9 mouse cellular contexts compared by ENCODE assay signal in the genomic region with DNA sequence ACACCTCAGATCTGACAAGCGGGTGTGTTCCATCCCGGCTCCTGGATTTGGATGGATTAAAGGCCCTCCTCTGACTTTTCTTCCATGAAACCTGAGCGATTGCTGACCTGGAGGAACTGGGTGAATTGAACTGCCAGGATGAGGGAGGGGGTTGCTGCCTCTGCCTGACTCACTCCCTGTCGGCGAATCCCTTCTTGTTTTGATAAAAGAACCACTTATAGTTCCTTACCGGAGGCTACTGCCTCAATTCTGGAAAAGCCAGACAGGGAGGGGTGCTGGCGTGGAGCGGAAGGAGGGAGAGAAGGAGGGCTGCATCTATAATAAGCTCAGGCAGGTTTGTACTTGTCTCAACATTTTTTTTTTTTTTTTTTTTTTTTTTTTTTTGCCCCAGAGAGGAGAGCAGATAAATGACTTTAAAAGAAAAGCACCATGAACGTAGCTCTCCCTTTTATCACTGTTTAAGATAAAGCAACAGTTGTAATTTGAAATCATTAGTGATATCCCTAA.
A peak's percentile ranks its signal among the peaks of the same experiment; 100 is the strongest.
DNase-seq lines count a peak whose midpoint lies in the region; ATAC-seq and TF ChIP-seq lines count a peak whose summit lies in the region.
"Had no signal": no experiment of that assay in that cellular context is flagged by ENCODE, and none has a peak within 500 bp of the region (broad histone marks: within the 10 kb centered on the region; RNA-seq: fewer than 3 reads in every experiment).

No protein-coding gene starts in this region.

- H3K27ac ChIP-seq in layer of hippocampus, adult 2 months: peak overlapping the region; percentile 94
- peak overlapping the region; percentile 89 for H3K27ac ChIP-seq in limb, embryonic 15.5 days
- no peak overlapping the region for H3K27ac ChIP-seq in olfactory bulb, adult 2 months (ENCODE audit: insufficient read depth, low read depth, low read length)

- 5% methylated on average over 9 of the region's 9 CpGs for WGBS in limb, embryonic 15.5 days
- WGBS in olfactory bulb, adult 2 months: 7% methylated on average over 9 of the region's 9 CpGs

- H3K9ac ChIP-seq in limb, embryonic 15.5 days: no peak overlapping the region

- peak overlapping the region; percentile 89 for H3K4me3 ChIP-seq in layer of hippocampus, adult 2 months
- H3K4me3 ChIP-seq in limb, embryonic 15.5 days: peak overlapping the region; percentile 75
- peak overlapping the region; percentile 85 for H3K4me3 ChIP-seq in olfactory bulb, adult 2 months (ENCODE audit: insufficient read depth, low read depth, low read length)

- TF ChIP-seq POLR2A in olfactory bulb, adult 2 months (IDR thresholded peaks at IDR 0.05; ENCODE audit: insufficient read depth, low read depth, low read length): no peak

- ATAC-seq in limb, embryonic 15.5 days (ENCODE audit: insufficient number of reproducible peaks, low FRiP score, low TSS enrichment, low read depth): no peak

- DNase-seq in layer of hippocampus, adult 2 months (ENCODE audit: low spot score in 2 of 2): peak in 1 of 2 experiments; percentile 20
- DNase-seq in layer of hippocampus, adult 9-11 months: no peak
- peak; percentile 54 for DNase-seq in embryo, embryonic 11 days
- peak; percentile 38 for DNase-seq in heart, postnatal 4 days
- DNase-seq in thymus, postnatal 10 days (ENCODE audit: low spot score in 2 of 2): no peak
- no peak for DNase-seq in layer of hippocampus, adult 11-12 months (ENCODE audit: low spot score)

- peak overlapping the region; percentile 99 for H3K4me2 ChIP-seq in limb, embryonic 15.5 days

- no peak for TF ChIP-seq CTCF in layer of hippocampus, adult 2 months (conservative IDR thresholded peaks at IDR 0.05)
- no peak for TF ChIP-seq CTCF in olfactory bulb, adult 2 months (IDR thresholded peaks at IDR 0.05; ENCODE audit: insufficient read depth, low read depth, low read length)

- no peaks in the 10 kb centered on the region for H3K9me3 ChIP-seq in limb, embryonic 15.5 days

- H3K4me1 ChIP-seq in limb, embryonic 15.5 days: peaks cover 35% of the 10 kb centered on the region
- peaks cover 16% of the 10 kb centered on the region for H3K4me1 ChIP-seq in olfactory bulb, adult 2 months (ENCODE audit: control insufficient read depth, insufficient read depth, low read length)

- no peaks in the 10 kb centered on the region for H3K36me3 ChIP-seq in limb, embryonic 15.5 days

- H3K27me3 ChIP-seq in limb, embryonic 15.5 days: peaks cover 8% of the 10 kb centered on the region; the same call in 1 of the 2 replicates
- H3K27me3 ChIP-seq: Patski had no signal

Comparison
In these comparisons a context has a peak if more than half of its experiments do, and no peak if none do; other contexts are left out.
1. DNase-seq: peak in embryo, embryonic 11 days (single experiment) and heart, postnatal 4 days (single experiment); none in layer of hippocampus, adult 9-11 months (single experiment), thymus, postnatal 10 days (0 of 2) and layer of hippocampus, adult 11-12 months (single experiment).
2. Peak in every context shown above with its lines, with median percentiles within 50 percentile points of each other: H3K4me3 ChIP-seq.